Mouse (Mus musculus): ENCODE measurements around the gene Ptgfrn.

GRCm38 (mm10) chr3:101080925-101081324, 29.2 kb downstream of the Ptgfrn start:
- no peak for TF ChIP-seq POLR2A (IDR thresholded peaks at IDR 0.05; ENCODE audit: borderline replicate concordance, insufficient read depth, low read length)
- no peak for TF ChIP-seq CTCF (IDR thresholded peaks at IDR 0.05; ENCODE audit: borderline replicate concordance, insufficient read depth, low read depth, low read length)

Data from cerebellum, adult 2 months (tissue).